Mouse (Mus musculus) embryonic facial prominence, embryonic 14.5 days (tissue): ENCODE results near the gene Hint1. TPM values are rescaled to one million over a fixed set of nuclear protein-coding genes. Genes with fewer than 3 reads are reported as not detected.

Experiments
- ATAC-seq: fragments of 200-750 bp; cut with Nextera tagmentation; 2 replicates; pipeline ENCODE4 v1.8.0; 2017; ENCODE audit warnings: low read depth, moderate number of reproducible peaks, moderate TSS enrichment
- DNase-seq: peaks from one replicate; pipeline ENCODE4 v3.0.0-alpha.2; 2015; ENCODE audit warnings: low spot score
- H3K27ac ChIP-seq: fragments of 300-500 bp; sonication (generic); replicated peaks from 2 replicates; pipeline ENCODE4 v1.5.1; 2014; ENCODE audit warnings: low read depth, mild to moderate bottlenecking, low read length, moderate library complexity
- H3K27me3 ChIP-seq: fragments of 300-500 bp; sonication (generic); replicated peaks from 2 replicates; pipeline ENCODE4 v1.6.1; 2014; ENCODE audit warnings: low read length; ENCODE audit not compliant: control insufficient read depth, insufficient read depth
- H3K36me3 ChIP-seq: fragments of 300-500 bp; sonication (generic); 2 replicates; pipeline ENCODE4 v1.6.1; 2014; ENCODE audit warnings: low read length, mixed read lengths; ENCODE audit not compliant: control insufficient read depth, insufficient read depth
- H3K4me1 ChIP-seq: fragments of 300-500 bp; sonication (generic); 2 replicates; pipeline ENCODE4 v1.6.1; 2014; ENCODE audit warnings: antibody characterized with exemption, low read length; ENCODE audit not compliant: control insufficient read depth, insufficient read depth
- H3K4me2 ChIP-seq: fragments of 300-500 bp; sonication (generic); 2 replicates; pipeline ENCODE4 v1.6.1; 2014; ENCODE audit warnings: low read depth, mild to moderate bottlenecking, low read length, moderate library complexity, mixed read lengths
- H3K4me3 ChIP-seq: fragments of 300-500 bp; sonication (generic); 2 replicates; pipeline ENCODE4 v1.5.1; 2014; ENCODE audit warnings: low read depth, mild to moderate bottlenecking, low read length
- H3K9ac ChIP-seq: fragments of 300-500 bp; sonication (generic); 2 replicates; pipeline ENCODE4 v1.6.1; 2014; ENCODE audit warnings: low read depth, mild to moderate bottlenecking, low read length, moderate library complexity, mixed read lengths
- H3K9me3 ChIP-seq: fragments of 300-500 bp; sonication (generic); 2 replicates; pipeline ENCODE4 v1.6.1; 2016; ENCODE audit warnings: low read length; ENCODE audit not compliant: control insufficient read depth
- WGBS: fragments of 180-500 bp; shearing (Covaris S2); extraction: QIAGEN DNeasy Blood & Tissue Kit; methylation state at CpG from one replicate; pipeline ENCODE4 v1.1.7; 2014; 5-methylcytosine and 5-hydroxymethylcytosine counted together
- polyA plus RNA-seq: library from polyadenylated mRNA; unstranded; fragments of >200 nt; fragmentation: Nextera tagmentation; extraction: Ambion mirVana; gene quantifications from 2 replicates; pipeline ENCODE4 v1.2.1, GENCODE M21; 2014

Gene Hint1
- polyA plus RNA-seq, 1 experiment from 2014 or later = 620 TPM

DNA sequence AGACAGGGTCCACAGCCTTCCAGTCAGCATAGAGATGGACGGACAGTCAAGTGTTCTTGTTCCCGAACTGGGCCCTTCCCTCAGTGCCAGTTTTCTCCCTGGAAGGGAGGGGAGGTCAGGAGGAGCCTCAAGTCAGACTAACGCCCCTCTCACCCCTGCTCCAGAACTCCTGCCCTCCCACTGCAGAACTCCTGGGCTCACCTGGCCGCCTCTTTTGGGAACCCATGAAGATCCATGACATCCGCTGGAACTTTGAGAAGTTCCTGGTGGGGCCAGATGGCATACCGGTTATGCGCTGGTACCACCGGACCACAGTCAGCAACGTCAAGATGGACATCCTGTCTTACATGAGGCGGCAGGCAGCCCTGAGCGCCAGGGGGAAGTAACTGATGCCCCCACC is 43.1 kb downstream of the Hint1 start:
- Histone ChIP-seq H3K4me3 (no peak overlapping the region), H3K9me3 (no peaks in the 10 kb centered on the region), H3K27ac (no peak overlapping the region), H3K36me3 (peaks cover 41% of the 10 kb centered on the region), H3K4me1 (no peaks in the 10 kb centered on the region), H3K4me2 (no peak overlapping the region), H3K27me3 (no peaks in the 10 kb centered on the region), H3K9ac (no peak overlapping the region)
- DNase-seq = no peak
- ATAC-seq = no peak
- WGBS = 92% methylated on average over 8 of the region's 11 CpGs

DNA sequence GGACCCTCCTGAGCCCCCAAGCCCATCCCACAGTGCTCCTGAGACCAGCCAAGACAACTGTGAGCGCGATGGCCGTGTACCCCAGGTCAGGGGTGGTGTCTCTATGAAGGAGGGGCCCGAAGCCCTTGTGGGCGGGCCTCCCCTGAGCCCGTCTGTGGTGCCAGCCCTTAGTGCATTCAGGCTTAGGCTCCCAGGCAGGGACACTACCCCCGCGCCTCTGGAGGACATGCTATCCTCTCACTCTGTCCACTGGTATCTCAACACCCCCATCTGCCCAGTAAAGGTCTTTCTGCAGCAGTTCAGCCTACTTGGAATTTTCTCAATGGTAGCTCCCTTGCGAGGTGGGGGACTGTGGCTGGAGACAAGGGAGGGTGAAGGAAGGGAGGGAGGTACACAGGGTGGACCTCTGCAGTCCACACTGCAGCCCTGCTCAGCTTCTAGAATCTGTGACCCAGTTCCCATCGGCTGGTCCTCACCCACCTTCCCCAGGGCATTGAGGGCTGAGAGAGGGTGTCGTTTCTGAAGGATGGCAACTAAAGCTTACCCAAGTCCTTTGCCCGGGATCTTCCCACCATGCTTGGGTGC is 44.0 kb downstream of the Hint1 start:
- Histone ChIP-seq H3K27ac (no peak overlapping the region), H3K4me1 (no peaks in the 10 kb centered on the region), H3K4me2 (no peak overlapping the region), H3K4me3 (no peak overlapping the region), H3K36me3 (peaks cover 50% of the 10 kb centered on the region), H3K9me3 (no peaks in the 10 kb centered on the region), H3K27me3 (no peaks in the 10 kb centered on the region), H3K9ac (no peak overlapping the region)
- ATAC-seq (no peak), DNase-seq (no peak)
- WGBS = 89% methylated on average over 12 of the region's 12 CpGs

DNA sequence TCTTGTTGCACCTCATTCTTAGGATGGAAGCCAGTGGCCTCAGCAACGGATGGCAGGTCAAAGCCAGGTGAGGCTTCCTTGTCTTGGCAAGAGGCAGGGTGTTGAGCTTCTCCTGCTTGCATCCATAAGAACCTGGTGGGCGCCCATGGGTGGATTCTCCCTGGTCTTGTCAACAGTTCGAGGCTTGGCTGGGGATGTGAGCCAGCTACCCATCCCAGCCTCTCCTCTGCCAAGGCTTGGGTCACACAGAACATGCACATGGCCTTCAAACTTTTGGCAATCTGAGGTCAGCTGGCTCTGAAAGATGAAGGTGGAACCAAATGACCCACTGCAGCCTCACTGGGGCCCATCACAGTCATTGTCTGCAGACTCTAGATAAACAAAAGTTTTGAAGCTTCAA is 45.0 kb downstream of the Hint1 start:
- no peak overlapping the region for H3K9ac ChIP-seq
- 98% methylated on average over 3 of the region's 3 CpGs for WGBS
- H3K36me3 ChIP-seq = peaks cover 61% of the 10 kb centered on the region

DNA sequence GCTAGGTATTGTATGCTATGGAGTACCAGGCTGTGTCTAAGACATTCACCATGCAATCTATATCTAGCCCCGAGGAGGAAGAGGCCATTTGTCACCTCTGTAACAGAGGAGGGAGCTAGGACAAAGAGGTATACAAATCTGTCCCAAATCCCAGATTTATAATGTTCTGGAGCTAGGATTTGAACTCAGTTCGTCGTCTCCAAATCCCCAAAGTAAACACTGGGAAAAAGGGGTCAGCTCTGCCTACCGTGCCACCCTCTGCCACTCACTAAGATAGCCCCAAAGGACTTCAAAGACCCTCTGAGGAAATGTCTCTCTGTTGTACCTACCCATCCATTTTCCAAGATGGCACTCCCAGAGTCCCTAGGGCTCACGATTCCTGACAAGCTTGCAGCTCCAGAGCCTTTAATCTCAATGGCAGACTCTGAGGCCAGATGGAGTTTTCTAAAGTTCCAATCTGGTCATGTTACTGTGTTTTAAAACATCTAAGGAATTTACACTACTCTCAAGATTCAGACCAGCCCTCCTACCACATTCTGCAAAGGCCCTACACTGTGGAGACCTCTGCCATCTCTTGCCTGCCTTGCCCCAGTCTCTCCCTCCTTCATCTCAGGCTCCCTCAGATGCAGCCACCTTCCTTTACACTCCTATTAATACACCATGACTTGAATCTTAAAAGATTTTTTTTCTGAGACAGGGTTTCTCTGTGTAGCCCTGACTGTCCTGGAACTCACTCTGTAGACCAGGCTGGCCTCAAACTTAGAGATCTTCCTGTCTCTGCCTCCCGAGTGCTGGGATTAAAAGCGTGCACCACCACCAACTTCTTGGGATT is 45.7 kb downstream of the Hint1 start:
- DNase-seq = no peak
- 88% methylated on average over 7 of the region's 7 CpGs for WGBS
- ATAC-seq = no peak
- Histone ChIP-seq H3K36me3 (peaks cover 67% of the 10 kb centered on the region), H3K4me2 (no peak overlapping the region), H3K27ac (no peak overlapping the region), H3K9me3 (no peaks in the 10 kb centered on the region), H3K9ac (no peak overlapping the region), H3K4me1 (no peaks in the 10 kb centered on the region), H3K27me3 (no peaks in the 10 kb centered on the region), H3K4me3 (no peak overlapping the region)

More for the DNA sequence above, 45.0 kb downstream of the Hint1 start:
- Histone ChIP-seq H3K4me3 (no peak overlapping the region), H3K4me1 (no peaks in the 10 kb centered on the region), H3K27ac (no peak overlapping the region), H3K27me3 (no peaks in the 10 kb centered on the region), H3K4me2 (no peak overlapping the region), H3K9me3 (no peaks in the 10 kb centered on the region)
- ATAC-seq (no peak), DNase-seq (no peak)

DNA sequence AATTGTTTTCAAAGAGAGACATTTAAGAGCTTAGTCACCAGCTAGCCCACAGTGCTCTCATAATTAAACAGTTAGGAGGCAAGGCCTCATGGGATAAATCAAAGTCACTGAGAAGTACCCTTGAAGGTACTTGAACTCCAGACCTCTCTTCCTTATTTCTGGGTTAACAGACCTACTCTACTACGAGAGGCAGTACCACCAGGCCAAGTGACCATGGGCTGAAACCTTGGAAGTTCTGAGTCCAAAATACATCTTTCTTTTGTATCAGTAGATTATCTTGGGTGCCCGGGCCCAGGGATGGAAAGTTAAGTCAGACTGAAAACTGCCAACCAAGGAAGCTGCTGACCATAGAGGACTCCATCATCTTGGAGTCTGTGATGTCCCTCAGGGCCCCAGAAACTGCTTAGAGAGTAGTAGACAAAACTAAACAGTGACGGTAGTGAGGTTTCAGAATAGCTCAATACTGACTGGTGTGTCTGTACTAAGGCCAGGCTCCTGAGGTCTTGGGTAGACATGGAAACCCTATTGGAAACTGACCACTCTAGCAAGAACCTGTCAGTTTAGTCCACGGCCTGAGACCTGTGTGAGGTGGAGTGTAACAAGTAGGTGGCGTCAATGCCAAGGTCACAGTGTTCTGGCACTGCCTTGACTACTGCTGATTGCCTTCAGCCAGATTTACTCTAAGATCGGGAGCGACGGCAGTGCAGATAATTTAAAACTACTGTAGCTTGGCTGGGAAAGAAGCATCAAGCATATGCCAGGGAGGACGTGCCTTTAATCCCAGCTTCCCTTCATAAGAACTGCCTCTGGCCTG is 46.5 kb downstream of the Hint1 start:
- no peaks in the 10 kb centered on the region for H3K4me1 ChIP-seq
- peaks cover 75% of the 10 kb centered on the region for H3K36me3 ChIP-seq
- no peak overlapping the region for H3K4me2 ChIP-seq
- WGBS = 87% methylated on average over 9 of the region's 9 CpGs
- H3K27me3 ChIP-seq = no peaks in the 10 kb centered on the region
- no peaks in the 10 kb centered on the region for H3K9me3 ChIP-seq
- no peak overlapping the region for H3K9ac ChIP-seq
- no peak for DNase-seq
- ATAC-seq = no peak
- H3K27ac ChIP-seq = no peak overlapping the region
- H3K4me3 ChIP-seq = no peak overlapping the region

DNA sequence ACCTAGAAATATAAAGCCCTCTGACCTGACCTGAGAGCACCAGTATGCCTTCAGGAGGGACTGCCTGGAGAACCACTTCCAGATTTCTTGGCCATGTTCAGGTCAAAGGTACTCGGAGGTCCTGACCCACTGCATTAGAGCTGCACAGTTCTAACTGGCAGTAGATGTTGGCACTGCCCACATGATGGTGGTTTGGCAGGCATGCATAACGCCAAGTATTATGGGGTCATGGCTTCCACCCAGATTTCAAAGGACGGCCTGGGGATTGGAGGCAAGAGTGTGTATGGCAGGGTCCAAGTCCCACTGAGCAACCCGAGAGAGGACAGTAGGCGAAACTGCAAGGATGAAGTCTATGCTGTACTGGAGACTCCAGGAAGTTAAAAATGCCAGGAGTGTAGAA is 47.7 kb downstream of the Hint1 start:
- no peak overlapping the region for H3K4me3 ChIP-seq
- DNase-seq (no peak), ATAC-seq (no peak)
- H3K27ac ChIP-seq = no peak overlapping the region
- peaks cover 86% of the 10 kb centered on the region for H3K36me3 ChIP-seq
- no peak overlapping the region for H3K9ac ChIP-seq
- WGBS = 90% methylated on average over 5 of the region's 5 CpGs
- no peaks in the 10 kb centered on the region for H3K4me1 ChIP-seq
- no peaks in the 10 kb centered on the region for H3K9me3 ChIP-seq
- H3K27me3 ChIP-seq = no peaks in the 10 kb centered on the region
- H3K4me2 ChIP-seq = no peak overlapping the region

DNA sequence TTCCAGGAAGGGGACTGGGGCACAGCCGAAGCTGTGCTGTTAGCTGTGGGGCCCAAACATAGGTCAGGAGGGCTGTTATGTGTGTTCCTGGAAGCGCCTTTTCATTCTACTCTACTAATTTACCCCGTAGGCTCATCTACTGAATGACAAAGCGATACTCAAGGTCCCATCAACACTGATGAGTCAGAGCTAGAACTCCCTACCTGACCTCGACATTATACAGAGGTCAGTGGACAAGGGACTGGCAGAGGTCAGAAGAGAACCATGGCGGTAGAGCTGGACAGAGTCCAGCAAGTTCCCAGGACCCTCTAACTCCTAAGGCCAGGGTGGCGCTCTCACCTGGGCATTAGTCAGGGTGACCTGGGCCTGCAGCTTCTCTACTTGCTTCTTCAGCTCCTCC is 51.3 kb downstream of the Hint1 start:
- Histone ChIP-seq H3K27ac (no peak overlapping the region), H3K4me3 (no peak overlapping the region), H3K27me3 (no peaks in the 10 kb centered on the region), H3K9me3 (no peaks in the 10 kb centered on the region), H3K4me1 (no peaks in the 10 kb centered on the region), H3K4me2 (no peak overlapping the region), H3K9ac (no peak overlapping the region), H3K36me3 (peaks cover 77% of the 10 kb centered on the region)
- 97% methylated on average over 7 of the region's 7 CpGs for WGBS
- ATAC-seq = no peak
- DNase-seq = no peak

DNA sequence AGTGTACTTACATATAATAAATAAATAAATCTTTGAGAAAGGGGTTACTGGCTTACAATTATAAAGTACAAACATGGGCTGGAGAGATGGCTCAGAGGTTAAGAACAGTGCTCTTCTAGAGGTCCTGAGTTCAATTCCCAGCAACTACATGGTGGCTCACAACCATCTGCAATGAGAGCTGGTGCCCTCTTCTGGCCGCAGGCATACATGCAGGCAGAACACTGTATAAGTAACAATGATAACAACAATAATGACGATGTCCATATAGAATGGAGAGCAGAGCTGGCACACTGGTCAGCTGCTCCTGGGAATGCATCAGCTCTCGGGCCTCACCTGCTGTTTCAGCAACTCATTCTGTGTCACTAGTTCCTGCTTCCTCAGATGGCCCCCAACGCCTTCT is 52.1 kb downstream of the Hint1 start:
- Histone ChIP-seq H3K4me3 (no peak overlapping the region), H3K4me1 (no peaks in the 10 kb centered on the region), H3K27ac (no peak overlapping the region), H3K9ac (no peak overlapping the region), H3K36me3 (peaks cover 80% of the 10 kb centered on the region), H3K27me3 (no peaks in the 10 kb centered on the region), H3K9me3 (no peaks in the 10 kb centered on the region), H3K4me2 (no peak overlapping the region)
- no peak for DNase-seq
- ATAC-seq = no peak
- 88% methylated on average over 4 of the region's 4 CpGs for WGBS
